Comparison of ENCODE assay signal across 8 mouse cellular contexts in the genomic region with DNA sequence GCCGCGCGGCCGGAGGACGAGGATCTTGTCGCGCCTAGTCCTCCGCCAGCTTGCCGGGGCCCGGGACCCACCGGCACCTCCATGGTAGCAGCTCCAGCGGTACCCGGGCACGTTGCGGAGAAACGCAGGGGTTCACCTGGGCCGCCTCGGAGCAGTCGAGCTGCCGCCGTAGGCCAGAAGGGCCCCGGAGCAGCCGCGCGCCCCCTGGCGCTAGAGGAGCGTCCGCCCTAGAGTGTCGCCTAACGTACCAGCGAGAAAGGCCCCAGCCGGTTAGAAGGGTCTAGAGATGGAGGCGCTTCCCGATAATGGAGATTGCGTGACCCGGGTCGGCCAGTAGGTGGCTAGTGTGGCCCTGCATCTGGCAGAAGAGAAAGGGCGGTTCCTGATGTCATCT. TPM values are rescaled to one million over a fixed set of nuclear protein-coding genes. Genes with fewer than 3 reads are reported as not detected.
DNase-seq lines count a peak whose midpoint lies in the region; ATAC-seq and TF ChIP-seq lines count a peak whose summit lies in the region.

A gene (minus strand): TSS at position 184 of the 394 bp plus-strand sequence.

- peak within 1 kb of the TSS; percentile 79 for H3K4me3 ChIP-seq in embryonic facial prominence, embryonic 14.5 days (ENCODE audit: low read depth, low read length)
- peak within 1 kb of the TSS; percentile 88 for H3K4me3 ChIP-seq in limb, embryonic 14.5 days (replicated peaks; ENCODE audit: low read length)
- peak within 1 kb of the TSS; percentile 81 for H3K4me3 ChIP-seq in midbrain, postnatal 0 days (ENCODE audit: low read depth, low read length)

- no peaks in the 10 kb centered on the region for H3K36me3 ChIP-seq in embryonic facial prominence, embryonic 14.5 days (ENCODE audit: control insufficient read depth, insufficient read depth, low read length)
- H3K36me3 ChIP-seq in limb, embryonic 14.5 days (ENCODE audit: control insufficient read depth, insufficient read depth, low read length), result 0 out of 2 replicates have a peak, but pooled peaks cover 3% of the 10 kb centered on the region
- H3K36me3 ChIP-seq in midbrain, postnatal 0 days (ENCODE audit: insufficient read depth, low read length), result peaks cover 4% of the 10 kb centered on the region

- no peaks in the 10 kb centered on the region for H3K27me3 ChIP-seq in embryonic facial prominence, embryonic 14.5 days (replicated peaks; ENCODE audit: control insufficient read depth, insufficient read depth, low read length)
- no peaks in the 10 kb centered on the region for H3K27me3 ChIP-seq in limb, embryonic 14.5 days (ENCODE audit: control insufficient read depth, insufficient read depth, low read length)
- no peaks in the 10 kb centered on the region for H3K27me3 ChIP-seq in midbrain, postnatal 0 days (ENCODE audit: insufficient read depth, low read length)

- peaks cover 16% of the 10 kb centered on the region for H3K4me1 ChIP-seq in embryonic facial prominence, embryonic 14.5 days (ENCODE audit: control insufficient read depth, insufficient read depth, low read length)
- peaks cover 16% of the 10 kb centered on the region for H3K4me1 ChIP-seq in limb, embryonic 14.5 days (ENCODE audit: control insufficient read depth, insufficient read depth, low read length)
- H3K4me1 ChIP-seq in midbrain, postnatal 0 days (ENCODE audit: insufficient read depth, low read length), result no peaks in the 10 kb centered on the region; the same call in 1 of the 2 replicates

- TF ChIP-seq CTCF in midbrain, postnatal 0 days (IDR thresholded peaks at IDR 0.05), result peak; percentile 91

- 0% methylated on average over 23 of the region's 38 CpGs for WGBS in embryonic facial prominence, embryonic 14.5 days
- WGBS in limb, embryonic 14.5 days, result 2% methylated on average over 35 of the region's 38 CpGs
- WGBS in midbrain, postnatal 0 days, result under 1% methylated on average over 38 of the region's 38 CpGs

- peak; percentile 13; the same call in 1 of the 2 replicates for TF ChIP-seq POLR2A in limb, embryonic 14.5 days (IDR thresholded peaks at IDR 0.05; ENCODE audit: borderline replicate concordance, extremely low read depth, insufficient read depth, insufficient read length)

- peak within 1 kb of the TSS; percentile 96 for H3K9ac ChIP-seq in embryonic facial prominence, embryonic 14.5 days (ENCODE audit: low read depth, low read length)
- peak within 1 kb of the TSS; percentile 98 for H3K9ac ChIP-seq in limb, embryonic 14.5 days (ENCODE audit: low read depth, low read length, severe bottlenecking)
- peak within 1 kb of the TSS; percentile 98 for H3K9ac ChIP-seq in midbrain, postnatal 0 days (replicated peaks; ENCODE audit: low read length, poor library complexity, severe bottlenecking)

- H3K27ac ChIP-seq in embryonic facial prominence, embryonic 14.5 days (replicated peaks; ENCODE audit: low read depth, low read length), result peak within 1 kb of the TSS; percentile 99
- peak within 1 kb of the TSS; percentile 98 for H3K27ac ChIP-seq in limb, embryonic 14.5 days (replicated peaks; ENCODE audit: low read depth, low read length)
- peak within 1 kb of the TSS; percentile 98 for H3K27ac ChIP-seq in midbrain, postnatal 0 days (ENCODE audit: low read depth, low read length)

- ATAC-seq in embryonic facial prominence, embryonic 14.5 days (ENCODE audit: low read depth), result peak; percentile 99
- ATAC-seq in limb, embryonic 14.5 days (ENCODE audit: low FRiP score, low read depth), result peak; percentile 97
- ATAC-seq in midbrain, postnatal 0 days (ENCODE audit: low FRiP score), result peak; percentile 98

- H3K9me3 ChIP-seq in embryonic facial prominence, embryonic 14.5 days (ENCODE audit: control insufficient read depth, low read length), result no peaks in the 10 kb centered on the region
- H3K9me3 ChIP-seq in limb, embryonic 14.5 days (ENCODE audit: control insufficient read depth, low read length), result no peaks in the 10 kb centered on the region
- H3K9me3 ChIP-seq in midbrain, postnatal 0 days (ENCODE audit: low read length), result no peaks in the 10 kb centered on the region

- peak within 1 kb of the TSS; percentile 72 for H3K4me2 ChIP-seq in embryonic facial prominence, embryonic 14.5 days (ENCODE audit: low read depth, low read length)
- H3K4me2 ChIP-seq in limb, embryonic 14.5 days (replicated peaks; ENCODE audit: low read depth, low read length, severe bottlenecking), result peak within 1 kb of the TSS; percentile 70
- peak within 1 kb of the TSS; percentile 52 for H3K4me2 ChIP-seq in midbrain, postnatal 0 days (ENCODE audit: low read depth, low read length, poor library complexity, severe bottlenecking)

- peak; percentile 97 for DNase-seq in 3T3-L1 (ENCODE audit: low read depth, low spot score)
- peak; percentile 91 to 92 for DNase-seq in adrenal gland, postnatal 4 days (ENCODE audit: low spot score in 2 of 2)
- DNase-seq in embryonic facial prominence, embryonic 14.5 days (ENCODE audit: low spot score), result peak; percentile 98
- DNase-seq in heart, adult 8-10 months (ENCODE audit: low spot score), result peak; percentile 96
- peak; percentile 99 for DNase-seq in kidney, adult 9 months
- peak; percentile 97 for DNase-seq in limb, embryonic 14.5 days (ENCODE audit: low spot score)
- peak; percentile 99 for DNase-seq in midbrain, postnatal 0 days (ENCODE audit: low spot score)
- peak; percentile 95 to 96 for DNase-seq in spleen, postnatal 14 days (ENCODE audit: low spot score in 2 of 2)

RNA-seq across cellular contexts. Expression of the gene that starts here (rescaled TPM):
- 10 to 100 TPM; 11.5 to 13.0 TPM for total RNA-seq in adrenal gland, postnatal 4 days (2021)
- polyA plus RNA-seq in embryonic facial prominence, embryonic 14.5 days (2014; fragmentation: Nextera tagmentation; extraction: Ambion mirVana), result 11.4 and 13.1 TPM in 2 replicates
- total RNA-seq in heart, adult 8-10 months (2022), result 10 to 100 TPM in 2 of 4 experiments, 1 to 10 TPM in 2; 8.8 to 12.9 (median 11.0) TPM
- polyA plus RNA-seq in limb, embryonic 14.5 days (2012; rRNA removed), result 39.2 and 53.6 TPM in 2 replicates
- polyA plus RNA-seq in limb, embryonic 14.5 days (2014; fragmentation: Nextera tagmentation; extraction: Ambion mirVana), result 12.7 and 14.0 TPM in 2 replicates
- total RNA-seq in midbrain, postnatal 0 days (2014; rRNA removed), result 98.8 and 115 TPM in 2 replicates
- polyA plus RNA-seq in midbrain, postnatal 0 days (2015; fragmentation: Nextera tagmentation; extraction: Ambion mirVana), result 88.2 and 88.3 TPM in 2 replicates

Comparison
In these comparisons a context has a peak if more than half of its experiments do, and no peak if none do; other contexts are left out.
1. Peak in every context shown above with its lines: DNase-seq, ATAC-seq, H3K4me3 ChIP-seq and H3K27ac ChIP-seq.